7 mouse cellular contexts compared by ENCODE assay signal in genomic region chr7:79080572-79081399, GRCm38 (mm10). TPM values are rescaled to one million over a fixed set of nuclear protein-coding genes. Genes with fewer than 3 reads are reported as not detected.
A peak's percentile ranks its signal among the peaks of the same experiment; 100 is the strongest.
DNase-seq lines count a peak whose midpoint lies in the region; ATAC-seq and TF ChIP-seq lines count a peak whose summit lies in the region.

No protein-coding gene starts in this region.

- H3K4me3 ChIP-seq in hindbrain, postnatal 0 days (ENCODE audit: low read length) = no peak overlapping the region
- H3K4me3 ChIP-seq in midbrain, embryonic 10.5 days = no peak overlapping the region

- H3K9ac ChIP-seq in hindbrain, postnatal 0 days (replicated peaks; ENCODE audit: low read length) = no peak overlapping the region

- no peaks in the 10 kb centered on the region for H3K4me1 ChIP-seq in hindbrain, postnatal 0 days (ENCODE audit: insufficient read depth, low read length)
- H3K4me1 ChIP-seq in midbrain, embryonic 10.5 days = no peaks in the 10 kb centered on the region

- peak; percentile 95 for ATAC-seq in frontal cortex, adult (ENCODE audit: low TSS enrichment)
- peak; percentile 87 for ATAC-seq in hindbrain, postnatal 0 days

- intact Hi-C loops in left cerebral cortex, postnatal 14 days (cut with DNase I) = loop anchor here (1.0 to 10.0 kb wide), 2 partner anchors 156 to 296 kb away; partner anchors contain the start of genes Mrpl46 and Mrps11

- no peak overlapping the region for H3K27ac ChIP-seq in hindbrain, postnatal 0 days
- no peak overlapping the region for H3K27ac ChIP-seq in midbrain, embryonic 10.5 days (replicated peaks)

- TF ChIP-seq CTCF in hindbrain, postnatal 0 days (IDR thresholded peaks at IDR 0.05; ENCODE audit: low read depth) = peak; percentile 92

- DNase-seq in R1 (ENCODE audit: low read depth, low spot score) = peak; percentile 57
- peak; percentile 11 for DNase-seq in cerebellum, adult 9-11 months
- peak; percentile 88 for DNase-seq in hindbrain, postnatal 0 days (ENCODE audit: low spot score)
- DNase-seq in left cerebral cortex, postnatal 14 days (ENCODE audit: low spot score in 2 of 2) = peak; percentile 67 to 81
- DNase-seq in midbrain, embryonic 10.5 days (ENCODE audit: low spot score) = peak; percentile 62
- peak; percentile 3 for DNase-seq in skeletal muscle tissue, adult 2 months (ENCODE audit: low read depth, low spot score)

- H3K4me2 ChIP-seq in hindbrain, postnatal 0 days (ENCODE audit: low read depth, low read length) = no peak overlapping the region

- no peaks in the 10 kb centered on the region for H3K36me3 ChIP-seq in hindbrain, postnatal 0 days (ENCODE audit: insufficient read depth, low read length)
- no peaks in the 10 kb centered on the region for H3K36me3 ChIP-seq in midbrain, embryonic 10.5 days

- H3K9me3 ChIP-seq in hindbrain, postnatal 0 days (ENCODE audit: low read length) = no peaks in the 10 kb centered on the region
- no peaks in the 10 kb centered on the region for H3K9me3 ChIP-seq in midbrain, embryonic 10.5 days (replicated peaks)

- 20% methylated on average over 7 of the region's 7 CpGs for WGBS in hindbrain, postnatal 0 days
- WGBS in midbrain, embryonic 10.5 days = 22% methylated on average over 7 of the region's 7 CpGs

- no peaks in the 10 kb centered on the region for H3K27me3 ChIP-seq in hindbrain, postnatal 0 days (ENCODE audit: insufficient read depth, low read length)
- H3K27me3 ChIP-seq in midbrain, embryonic 10.5 days (ENCODE audit: low read depth, poor library complexity, severe bottlenecking) = no peaks in the 10 kb centered on the region; the same call in 1 of the 2 replicates

RNA-seq across cellular contexts. Expression of gene Acan, which starts 27.5 kb away (rescaled TPM):
- total RNA-seq in hindbrain, postnatal 0 days (2014; rRNA removed) = 3.2 and 3.8 TPM in 2 replicates
- polyA plus RNA-seq in hindbrain, postnatal 0 days (2015; fragmentation: Nextera tagmentation; extraction: Ambion mirVana) = 0.42 and 0.51 TPM in 2 replicates
- total RNA-seq in left cerebral cortex, postnatal 14 days (2021) = 1 to 10 TPM; 2.8 to 3.4 TPM
- 0.02 and 0.05 TPM in 2 replicates for polyA plus RNA-seq in midbrain, embryonic 10.5 days (2016; fragmentation: Nextera tagmentation; extraction: Ambion mirVana)

RNA-seq across cellular contexts. Expression of gene Hapln3, which starts 50.0 kb away (rescaled TPM):
- total RNA-seq in hindbrain, postnatal 0 days (2014; rRNA removed) = 5.7 and 10.0 TPM in 2 replicates
- polyA plus RNA-seq in hindbrain, postnatal 0 days (2015; fragmentation: Nextera tagmentation; extraction: Ambion mirVana) = 2.2 and 2.5 TPM in 2 replicates
- total RNA-seq in left cerebral cortex, postnatal 14 days (2021) = 1 to 10 TPM; 3.2 to 5.3 TPM
- polyA plus RNA-seq in midbrain, embryonic 10.5 days (2016; fragmentation: Nextera tagmentation; extraction: Ambion mirVana) = 2.7 and 3.2 TPM in 2 replicates

Comparison
In these comparisons a context has a peak if more than half of its experiments do, and no peak if none do; other contexts are left out.
1. DNase-seq: peak in every context shown above with its lines; median percentile 88 in hindbrain, postnatal 0 days; 74 in left cerebral cortex, postnatal 14 days; 62 in midbrain, embryonic 10.5 days; 57 in R1; 11 in cerebellum, adult 9-11 months; 3 in skeletal muscle tissue, adult 2 months.